Mouse (Mus musculus): ENCODE results near the gene Tmod1.

DNA sequence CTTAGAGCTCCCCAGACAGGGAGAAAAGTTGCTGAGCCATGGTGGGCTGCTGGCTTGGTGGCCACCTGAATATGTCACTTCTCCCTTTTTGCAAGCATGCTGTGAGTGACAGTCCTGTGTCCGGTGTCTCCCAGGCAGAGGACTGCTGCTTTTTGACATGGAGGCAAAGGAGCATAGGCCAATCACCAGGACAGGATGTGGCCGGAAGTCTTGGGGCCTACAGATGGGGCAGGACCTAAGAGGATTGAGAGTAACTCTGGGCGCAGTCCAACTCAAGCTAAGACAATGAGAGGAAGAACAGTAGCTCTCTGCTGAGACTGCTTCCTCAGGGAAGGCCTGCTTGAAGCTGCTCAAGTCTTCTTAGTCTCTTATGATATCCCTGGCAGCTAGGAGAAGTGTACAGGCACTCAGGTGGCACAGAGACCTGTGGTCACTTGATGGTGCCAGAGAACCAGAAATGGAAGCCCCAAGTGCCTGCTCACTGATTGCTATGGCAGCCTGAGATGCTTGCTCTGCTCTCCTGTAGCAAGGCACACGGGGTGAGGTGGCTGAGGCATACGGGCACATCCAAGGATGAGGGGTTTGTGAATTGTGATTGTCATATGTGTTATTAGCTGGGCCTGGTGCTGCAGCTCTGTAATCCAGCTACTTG, 30.5 kb upstream of the Tmod1 start:
- TF ChIP-seq POLR2A (IDR thresholded peaks at IDR 0.05; ENCODE audit: insufficient read length, low read depth) (no peak), MYOG (IDR thresholded peaks at IDR 0.05; ENCODE audit: control insufficient read depth in 1 of 3, insufficient read depth in 1 of 3, insufficient read length in 2 of 3, low read depth in 2 of 3) (no peak), MAX (IDR thresholded peaks at IDR 0.05; ENCODE audit: low read depth) (no peak), E2F4 (IDR thresholded peaks at IDR 0.05; ENCODE audit: insufficient read depth) (no peak), SRF (IDR thresholded peaks at IDR 0.05; ENCODE audit: control insufficient read depth, insufficient read length, low read depth) (no peak), REST (IDR thresholded peaks at IDR 0.05; ENCODE audit: insufficient read depth, insufficient read length) (no peak), POLR2AphosphoS2 (IDR thresholded peaks at IDR 0.05; ENCODE audit: insufficient read length, low read depth) (no peak), TCF12 (IDR thresholded peaks at IDR 0.05; ENCODE audit: insufficient read depth, poor library complexity, severe bottlenecking) (no peak), CEBPB (IDR thresholded peaks at IDR 0.05; ENCODE audit: insufficient read depth, poor library complexity, severe bottlenecking) (no peak), MYOD1 (IDR thresholded peaks at IDR 0.05; ENCODE audit: control insufficient read depth in 1 of 3, insufficient read length in 2 of 3, low read depth in 2 of 3) (no peak)

All from myocyte (in vitro differentiated cells).